Mouse (Mus musculus) embryonic facial prominence, embryonic 11.5 days (tissue): ENCODE results near the gene Rsph1. TPM values are rescaled to one million over a fixed set of nuclear protein-coding genes. Genes with fewer than 3 reads are reported as not detected.

Experiments
- ATAC-seq: fragments of 200-750 bp; cut with Nextera tagmentation; replicated peaks from 2 replicates; pipeline ENCODE4 v1.8.0; 2017; ENCODE audit warnings: low read depth; ENCODE audit not compliant: insufficient number of reproducible peaks, low FRiP score, low TSS enrichment
- DNase-seq: peaks from one replicate; pipeline ENCODE4 v3.0.0-alpha.2; 2015; ENCODE audit warnings: low spot score
- H3K27ac ChIP-seq: fragments of 300-500 bp; sonication (generic); replicated peaks from 2 replicates; pipeline ENCODE4 v1.5.1; 2014; ENCODE audit warnings: mild to moderate bottlenecking, low read depth, low read length, control low read depth
- H3K27me3 ChIP-seq: fragments of 300-500 bp; sonication (generic); 2 replicates; pipeline ENCODE4 v1.6.1; 2014; ENCODE audit warnings: mild to moderate bottlenecking, low read length, moderate library complexity, mixed read lengths; ENCODE audit not compliant: control insufficient read depth, insufficient read depth
- H3K36me3 ChIP-seq: fragments of 300-500 bp; sonication (generic); replicated peaks from 2 replicates; pipeline ENCODE4 v1.6.1; 2014; ENCODE audit warnings: low read depth, mild to moderate bottlenecking, low read length, moderate library complexity, mixed read lengths; ENCODE audit not compliant: control insufficient read depth, insufficient read depth
- H3K4me1 ChIP-seq: fragments of 300-500 bp; sonication (generic); 2 replicates; pipeline ENCODE4 v1.6.1; 2014; ENCODE audit warnings: low read length, mixed read lengths; ENCODE audit not compliant: control insufficient read depth, insufficient read depth
- H3K4me2 ChIP-seq: fragments of 300-500 bp; sonication (generic); 2 replicates; pipeline ENCODE4 v1.6.1; 2014; ENCODE audit warnings: low read depth, mild to moderate bottlenecking, control low read depth, low read length, moderate library complexity
- H3K4me3 ChIP-seq: fragments of 300-500 bp; sonication (generic); 2 replicates; pipeline ENCODE4 v1.5.1; 2014; ENCODE audit warnings: low read depth, low read length, control low read depth
- H3K9ac ChIP-seq: fragments of 300-500 bp; sonication (generic); replicated peaks from 2 replicates; pipeline ENCODE4 v1.6.1; 2014; ENCODE audit warnings: mild to moderate bottlenecking, control low read depth, low read length
- H3K9me3 ChIP-seq: fragments of 300-500 bp; sonication (generic); replicated peaks from 2 replicates; pipeline ENCODE4 v1.6.1; 2016; ENCODE audit warnings: mild to moderate bottlenecking, low read length, inconsistent platforms, mixed read lengths; ENCODE audit not compliant: control insufficient read depth
- WGBS: fragments of 180-500 bp; shearing (Covaris S2); extraction: QIAGEN DNeasy Blood & Tissue Kit; methylation state at CpG from one replicate; pipeline ENCODE4 v1.1.7; 2014; 5-methylcytosine and 5-hydroxymethylcytosine counted together
- polyA plus RNA-seq: library from polyadenylated mRNA; unstranded; fragments of >200 nt; fragmentation: Nextera tagmentation; extraction: Ambion mirVana; gene quantifications from 2 replicates; pipeline ENCODE4 v1.2.1, GENCODE M21; 2014

The Rsph1 gene
- polyA plus RNA-seq, 1 experiment from 2014 or later: 0.76 TPM

- Histone ChIP-seq H3K4me2 (no peak overlapping the region), H3K27ac (no peak overlapping the region), H3K36me3 (no peaks in the 10 kb centered on the region), H3K4me3 (no peak overlapping the region), H3K4me1 (no peaks in the 10 kb centered on the region), H3K9me3 (no peaks in the 10 kb centered on the region), H3K9ac (no peak overlapping the region), H3K27me3 (no peaks in the 10 kb centered on the region)
- no peak for DNase-seq
- no peak for ATAC-seq
- WGBS: 53% methylated on average over 7 of the region's 7 CpGs
These were observed 12.0 kb upstream of the Rsph1 start for GRCm38 (mm10) chr17:31288999-31289726.

- Histone ChIP-seq H3K9me3 (no peaks in the 10 kb centered on the region), H3K4me3 (no peak overlapping the region), H3K27me3 (no peaks in the 10 kb centered on the region), H3K4me1 (no peaks in the 10 kb centered on the region), H3K9ac (no peak overlapping the region), H3K4me2 (no peak overlapping the region), H3K27ac (no peak overlapping the region), H3K36me3 (no peaks in the 10 kb centered on the region)
- WGBS: 82% methylated on average over 3 of the region's 3 CpGs
- ATAC-seq (no peak), DNase-seq (no peak)
These were observed 10.0 kb upstream of the Rsph1 start for GRCm38 (mm10) chr17:31287216-31287615.

GRCm38 (mm10) chr17:31286492-31286891 is 9.3 kb upstream of the Rsph1 start, which contains the start of gene Slc37a1:
Slc37a1 (plus strand) TSS chr17:31286792.
- Histone ChIP-seq H3K4me3 (no peak within 1 kb of the TSS), H3K4me1 (no peaks in the 10 kb centered on the region), H3K9ac (no peak within 1 kb of the TSS), H3K36me3 (no peaks in the 10 kb centered on the region), H3K27ac (no peak within 1 kb of the TSS), H3K9me3 (no peaks in the 10 kb centered on the region), H3K4me2 (no peak within 1 kb of the TSS), H3K27me3 (no peaks in the 10 kb centered on the region)
- DNase-seq (no peak), ATAC-seq (no peak)
- 94% methylated on average over 1 of the region's 1 CpGs for WGBS

- Histone ChIP-seq H3K4me1 (no peaks in the 10 kb centered on the region), H3K9me3 (no peaks in the 10 kb centered on the region), H3K9ac (no peak overlapping the region), H3K4me2 (no peak overlapping the region), H3K27ac (no peak overlapping the region), H3K36me3 (no peaks in the 10 kb centered on the region), H3K4me3 (no peak overlapping the region), H3K27me3 (no peaks in the 10 kb centered on the region)
- no peak for DNase-seq
- 86% methylated on average over 2 of the region's 2 CpGs for WGBS
- no peak for ATAC-seq
These were observed 8.7 kb upstream of the Rsph1 start for GRCm38 (mm10) chr17:31285867-31286266.

GRCm38 (mm10) chr17:31282687-31283053 is 5.5 kb upstream of the Rsph1 start:
- Histone ChIP-seq H3K4me2 (no peak overlapping the region), H3K9me3 (no peaks in the 10 kb centered on the region), H3K4me1 (no peaks in the 10 kb centered on the region), H3K27ac (no peak overlapping the region), H3K9ac (no peak overlapping the region), H3K27me3 (no peaks in the 10 kb centered on the region), H3K36me3 (no peaks in the 10 kb centered on the region), H3K4me3 (no peak overlapping the region)
- no peak for ATAC-seq
- no peak for DNase-seq
- 19% methylated on average over 7 of the region's 7 CpGs for WGBS

- Histone ChIP-seq H3K4me1 (no peaks in the 10 kb centered on the region), H3K27ac (no peak overlapping the region), H3K4me3 (no peak overlapping the region), H3K9me3 (no peaks in the 10 kb centered on the region), H3K36me3 (no peaks in the 10 kb centered on the region), H3K4me2 (no peak overlapping the region), H3K27me3 (no peaks in the 10 kb centered on the region), H3K9ac (no peak overlapping the region)
- 48% methylated on average over 19 of the region's 19 CpGs for whole genome bisulfite sequencing
- no peak for ATAC-seq
- DNase-seq: peak; percentile 8
These were observed 4.9 kb upstream of the Rsph1 start for GRCm38 (mm10) chr17:31281830-31282686.

GRCm38 (mm10) chr17:31280269-31280668 is 3.1 kb upstream of the Rsph1 start:
- no peaks in the 10 kb centered on the region for H3K4me1 ChIP-seq
- H3K4me2 ChIP-seq: no peak overlapping the region
- H3K4me3 ChIP-seq: no peak overlapping the region
- H3K27me3 ChIP-seq: no peaks in the 10 kb centered on the region
- no peak overlapping the region for H3K9ac ChIP-seq
- 75% methylated on average over 6 of the region's 6 CpGs for WGBS
- DNase-seq (no peak), ATAC-seq (no peak)
- H3K9me3 ChIP-seq: no peaks in the 10 kb centered on the region
- H3K36me3 ChIP-seq: no peaks in the 10 kb centered on the region
- H3K27ac ChIP-seq: no peak overlapping the region

GRCm38 (mm10) chr17:31279541-31279940 is 2.4 kb upstream of the Rsph1 start:
- Histone ChIP-seq H3K27me3 (no peaks in the 10 kb centered on the region), H3K9ac (no peak overlapping the region), H3K9me3 (no peaks in the 10 kb centered on the region), H3K4me1 (no peaks in the 10 kb centered on the region), H3K4me3 (no peak overlapping the region), H3K4me2 (no peak overlapping the region), H3K27ac (no peak overlapping the region), H3K36me3 (no peaks in the 10 kb centered on the region)
- DNase-seq: no peak
- WGBS: 81% methylated on average over 9 of the region's 9 CpGs
- no peak for ATAC-seq
